Mouse (Mus musculus) cerebellum, adult 11 months (tissue): Measurements from ENCODE around the gene Adamts16.

ENCODE experiments used
- DNase-seq: peaks from one replicate; pipeline ENCODE4 v3.0.0; 2022

Gene Adamts16

DNA sequence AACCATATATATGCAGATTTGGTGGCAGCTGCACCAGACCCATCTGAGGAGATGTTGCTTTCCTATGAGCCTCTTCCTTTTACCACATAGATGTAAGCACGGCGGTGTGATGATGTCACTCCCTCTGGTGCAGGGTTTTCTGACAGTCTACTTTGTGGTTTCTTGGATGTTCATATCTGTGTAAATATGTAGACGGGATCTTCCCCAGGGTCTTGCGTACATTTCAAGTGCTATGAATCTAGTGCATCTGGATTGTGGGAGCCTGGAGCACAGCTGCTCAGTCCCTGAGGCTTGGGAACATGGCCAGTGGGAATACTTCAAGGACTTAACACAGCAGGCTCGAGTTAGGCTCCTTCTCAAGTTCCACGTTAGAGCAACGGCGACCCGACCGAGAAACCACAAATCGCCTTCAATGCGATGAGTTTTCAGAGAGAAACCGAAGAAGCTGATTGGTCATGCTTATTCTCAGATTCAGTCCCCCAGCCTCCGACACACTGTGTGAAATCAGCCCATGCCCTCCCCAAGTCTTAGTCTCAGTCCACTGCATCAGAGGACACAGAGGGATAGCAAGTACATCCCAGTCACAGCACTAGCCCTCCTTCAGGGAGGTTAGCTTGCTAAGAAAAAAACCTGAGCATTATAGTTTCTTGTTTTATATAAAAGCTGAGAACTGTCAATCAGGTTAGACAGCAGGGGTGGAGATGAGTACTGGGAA lies 95.2 kb downstream of the Adamts16 start:
- no peak for DNase-seq

DNA sequence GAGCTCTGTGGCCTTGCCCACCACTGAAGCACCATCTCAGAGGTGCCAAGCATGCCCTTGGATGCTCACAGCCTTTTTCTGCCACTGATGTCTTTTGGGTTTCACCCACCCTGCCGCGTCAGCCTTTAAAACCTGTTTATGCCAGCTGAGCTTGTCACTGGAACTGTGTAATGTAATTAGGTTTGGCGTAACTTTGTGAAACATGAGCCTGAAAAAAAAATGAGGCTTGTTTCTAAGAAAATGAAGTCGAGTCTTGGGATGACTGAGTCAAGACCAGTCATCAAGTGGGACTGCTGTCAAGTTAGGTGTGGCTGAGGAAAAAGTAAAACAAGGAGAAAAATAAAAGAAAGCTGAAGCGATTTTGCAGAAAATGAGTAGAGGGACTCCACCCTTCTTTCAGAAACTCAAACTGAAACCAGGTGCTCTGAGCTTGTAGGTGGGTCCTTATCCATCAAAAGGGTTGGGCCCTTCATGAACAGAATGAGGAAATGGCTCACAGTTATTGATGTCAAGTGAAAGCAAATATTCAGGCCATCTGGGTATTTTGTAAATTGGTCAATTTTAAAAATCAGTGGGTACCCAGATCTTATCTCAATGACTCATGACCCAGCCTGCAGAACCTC lies 97.1 kb downstream of the Adamts16 start:
- no peak for DNase-seq

DNA sequence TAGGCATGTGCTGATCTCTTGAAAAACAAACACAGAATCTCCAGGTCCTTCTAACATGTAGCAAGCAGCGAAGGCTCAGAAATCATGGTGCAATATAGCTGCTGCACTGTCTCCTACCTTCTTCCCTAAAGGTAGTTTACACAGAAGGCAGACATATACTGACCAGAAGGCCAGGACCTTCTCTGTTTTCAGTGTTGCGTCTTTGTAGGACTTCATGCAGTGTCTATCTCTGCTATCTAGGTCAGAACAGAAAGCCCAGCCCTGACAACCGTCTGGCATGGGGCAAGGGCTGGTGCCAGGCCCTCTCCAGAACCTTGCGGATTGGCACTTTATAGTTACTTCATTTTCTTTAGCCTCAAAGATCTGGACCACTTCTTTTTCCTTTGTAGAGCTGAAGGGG lies 98.9 kb downstream of the Adamts16 start:
- no peak for DNase-seq

DNA sequence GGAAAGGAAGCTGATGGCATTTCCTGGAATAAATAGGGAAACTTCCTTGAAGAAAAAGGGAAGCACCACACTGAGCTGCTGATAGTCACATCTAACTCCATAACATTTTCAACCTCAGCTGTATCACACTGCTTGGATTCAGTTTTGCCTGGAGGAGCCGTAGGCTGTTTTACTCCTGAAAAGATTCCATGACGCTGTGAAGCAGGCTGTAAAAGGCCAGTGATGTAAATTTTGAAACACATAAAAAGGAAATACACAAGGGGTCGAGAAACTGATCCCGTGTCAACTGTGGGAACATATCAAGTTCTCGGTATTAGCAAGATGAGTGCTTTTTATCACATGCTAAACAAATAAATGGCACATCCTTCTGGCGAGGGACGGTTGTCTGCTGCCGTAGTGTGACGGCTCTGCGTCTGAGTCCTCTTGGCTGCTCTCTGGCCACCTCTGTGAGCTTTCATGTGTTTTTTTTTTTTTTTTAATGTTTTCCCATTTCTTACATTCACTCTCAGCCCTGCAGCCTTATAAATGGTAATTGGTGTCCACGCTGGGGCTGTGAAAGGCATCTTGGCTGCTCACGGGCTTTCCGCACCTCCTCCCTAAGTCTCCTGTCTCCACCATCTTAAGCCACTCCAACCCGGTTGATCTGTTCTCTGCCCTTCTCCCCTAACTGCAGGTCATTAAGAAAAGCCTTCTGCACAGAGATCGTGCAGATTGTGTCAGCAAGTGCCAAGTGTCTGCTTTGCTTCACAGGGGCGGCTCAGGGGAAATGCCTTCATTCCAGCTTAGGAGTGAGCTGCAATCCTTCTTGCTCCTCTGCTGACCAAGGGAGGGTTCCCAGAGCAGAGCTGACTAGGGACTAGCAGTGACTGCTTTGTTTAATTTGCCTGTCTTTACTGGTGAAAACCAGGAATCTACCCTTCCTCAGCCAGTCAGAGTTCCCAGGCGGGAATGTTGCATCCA lies 101.0 kb downstream of the Adamts16 start:
- DNase-seq: no peak

DNA sequence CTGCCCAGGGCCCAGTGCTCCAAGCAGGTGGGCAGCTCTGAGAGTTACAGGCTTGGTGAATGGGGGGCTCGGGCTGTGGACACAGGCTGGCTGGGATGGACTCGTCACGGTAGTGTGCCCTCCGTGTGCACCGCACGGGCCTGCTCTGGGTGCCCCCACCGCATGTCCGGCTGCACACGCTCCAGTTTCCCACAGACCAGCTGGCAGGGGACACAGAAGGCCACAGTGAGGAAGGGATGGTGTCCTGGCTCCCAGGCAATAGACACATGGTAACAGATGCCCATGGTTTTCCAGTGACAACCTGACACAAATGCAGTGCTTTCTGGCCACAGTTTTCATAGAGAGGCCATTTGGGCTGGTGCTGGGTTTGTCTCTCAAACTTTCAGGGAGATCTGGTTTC lies 102.8 kb downstream of the Adamts16 start:
- no peak for DNase-seq

DNA sequence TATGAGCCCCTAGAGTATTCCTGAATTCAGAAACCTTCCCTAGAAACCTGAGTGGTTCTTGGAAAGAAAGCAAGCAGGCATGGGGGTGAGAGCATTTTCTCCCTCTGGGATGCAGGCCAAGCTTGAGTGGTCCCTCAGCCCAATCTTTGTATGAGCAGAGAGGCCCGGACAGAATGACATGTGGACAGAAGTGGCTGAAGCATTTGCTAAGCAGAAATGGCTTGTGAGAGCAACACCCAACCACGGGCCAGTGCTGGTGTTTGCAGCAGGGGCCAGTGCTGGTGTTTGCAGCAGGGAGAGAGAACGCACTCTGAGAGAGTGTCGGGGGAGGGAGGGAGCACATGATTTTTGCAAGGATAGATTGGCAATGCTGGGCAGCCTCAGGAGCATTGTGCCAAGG lies 105.2 kb downstream of the Adamts16 start:
- no peak for DNase-seq

DNA sequence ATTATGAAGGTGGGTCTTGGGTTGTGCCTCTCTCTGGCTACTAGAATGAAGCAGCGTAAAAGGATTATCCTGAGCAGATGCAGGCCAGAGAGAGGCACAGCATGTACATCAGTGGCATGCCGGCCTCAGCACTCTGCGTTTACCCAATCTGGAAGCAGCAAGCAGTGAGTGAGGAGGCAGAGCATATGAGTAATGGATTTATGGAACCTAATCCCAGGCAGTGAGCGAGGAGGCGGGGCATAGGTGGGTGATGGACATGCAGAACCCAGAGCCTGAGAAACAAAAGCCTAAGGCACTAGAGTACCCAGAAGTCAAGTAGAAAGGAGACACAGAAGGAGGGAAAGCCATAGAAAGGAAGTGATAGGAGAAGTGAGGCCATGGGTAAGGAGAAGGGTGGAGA lies 107.0 kb downstream of the Adamts16 start:
- no peak for DNase-seq

DNA sequence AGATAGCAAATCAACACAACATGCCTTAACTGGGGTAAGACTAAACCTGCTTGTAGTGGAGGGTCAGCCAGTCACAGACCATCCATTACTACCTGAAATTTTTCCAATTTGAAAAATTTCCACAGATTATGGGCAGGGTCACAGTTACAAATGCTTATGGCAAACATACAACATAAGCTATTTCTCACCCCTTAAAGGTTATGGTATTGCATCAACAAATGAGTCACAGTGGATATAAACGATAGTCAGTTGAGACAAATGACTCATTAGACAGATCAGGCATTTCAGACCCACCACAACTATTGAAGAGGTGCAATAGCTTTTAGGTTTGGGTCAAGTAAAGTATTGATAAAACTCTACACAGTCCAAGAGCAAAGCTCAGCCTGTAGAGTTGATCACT lies 107.7 kb downstream of the Adamts16 start:
- no peak for DNase-seq

DNA sequence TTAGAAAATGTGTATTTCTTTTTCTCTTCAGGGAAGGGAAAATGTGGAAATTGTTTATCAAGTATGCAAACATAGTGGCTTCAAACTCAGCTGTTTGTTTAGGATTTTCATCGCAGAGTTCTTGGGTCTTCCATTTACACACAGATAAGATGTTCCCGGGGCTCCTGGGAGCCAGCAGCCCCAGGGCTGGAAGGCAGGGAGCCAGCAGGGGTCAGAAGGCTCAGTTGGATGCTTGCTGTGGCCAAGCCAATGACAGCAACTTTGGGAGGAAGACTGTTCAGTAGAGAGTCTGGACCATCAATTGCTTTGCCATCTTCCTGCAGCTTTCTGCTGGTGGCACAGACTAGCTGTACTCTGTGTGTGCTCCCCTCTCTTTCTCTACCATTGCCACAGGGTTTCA lies 108.4 kb downstream of the Adamts16 start:
- DNase-seq: no peak

DNA sequence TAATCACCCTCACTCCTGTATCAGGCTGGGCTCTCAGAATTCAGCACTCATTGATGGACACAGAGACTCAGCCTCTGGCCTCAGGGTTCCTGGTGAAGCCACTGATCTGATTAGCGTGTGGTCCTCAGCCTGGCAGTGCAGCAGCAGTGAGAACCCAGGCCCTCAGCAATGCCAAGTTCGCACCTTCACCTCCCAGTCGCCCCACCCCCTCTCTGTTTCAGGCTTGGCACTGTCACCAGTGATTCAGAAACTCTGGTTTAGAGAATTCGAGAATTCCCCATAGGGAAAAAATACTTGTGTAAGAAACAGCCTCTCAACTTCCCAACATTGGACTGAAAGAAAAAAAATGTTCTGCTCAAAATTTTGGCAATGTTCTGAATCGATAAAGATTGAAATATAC lies 108.8 kb downstream of the Adamts16 start:
- no peak for DNase-seq

DNA sequence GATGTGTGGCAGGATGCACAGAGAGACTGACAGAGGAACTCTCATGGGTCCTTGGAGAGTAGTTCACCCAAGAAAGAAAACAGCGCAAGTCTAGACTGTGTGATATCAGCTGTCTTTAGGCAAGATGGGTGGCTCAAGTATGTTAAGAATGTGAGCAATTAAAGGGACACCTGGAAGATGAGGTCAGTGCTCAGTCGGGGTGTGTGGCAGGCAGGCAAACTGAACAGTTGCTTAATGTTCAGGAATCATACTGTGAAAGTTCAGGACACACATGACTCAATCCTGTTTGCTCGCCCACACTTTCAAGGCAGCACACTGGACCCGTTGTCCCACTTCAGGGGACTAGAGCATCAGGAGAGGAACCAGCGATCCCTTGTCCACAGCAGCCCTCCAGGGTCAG lies 110.3 kb downstream of the Adamts16 start:
- no peak for DNase-seq

DNA sequence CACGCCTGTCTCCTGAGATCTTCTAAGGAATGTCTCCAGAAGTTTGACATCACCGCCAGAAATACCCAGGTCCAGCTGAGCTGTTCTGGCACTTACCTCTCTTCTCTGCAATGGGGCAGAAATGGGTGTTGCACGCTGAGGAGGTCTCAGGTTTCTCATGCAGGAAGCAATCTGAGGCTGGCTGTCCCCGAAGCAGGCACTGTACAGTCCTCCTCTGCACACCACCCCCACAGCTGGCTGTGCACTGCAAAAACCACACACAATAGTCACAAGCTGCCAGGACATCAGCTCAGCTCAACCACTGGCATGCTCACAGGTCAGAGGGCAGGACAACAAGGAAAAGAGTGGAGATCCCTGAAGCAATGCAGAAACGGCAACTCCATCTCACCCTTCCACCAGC lies 111.6 kb downstream of the Adamts16 start:
- no peak for DNase-seq

DNA sequence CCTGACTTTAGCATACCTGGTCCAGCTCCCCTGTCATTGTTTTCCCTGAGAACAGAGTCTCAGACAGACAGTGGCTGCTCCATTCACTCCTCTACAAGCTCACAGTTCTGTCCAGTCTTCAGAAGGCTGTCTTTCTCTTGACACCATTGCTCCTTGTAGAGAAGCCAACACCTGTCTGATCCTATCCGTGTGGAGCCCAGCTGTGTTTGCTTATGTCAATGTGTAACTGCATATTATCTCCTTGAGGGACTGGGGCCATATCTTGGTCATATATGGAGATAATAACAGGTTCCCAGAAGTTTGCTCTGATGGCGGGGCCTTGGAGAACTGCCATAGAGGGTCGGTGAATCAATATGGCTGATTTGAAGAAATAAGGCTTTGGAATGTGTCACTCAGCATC lies 115.4 kb downstream of the Adamts16 start:
- no peak for DNase-seq

DNA sequence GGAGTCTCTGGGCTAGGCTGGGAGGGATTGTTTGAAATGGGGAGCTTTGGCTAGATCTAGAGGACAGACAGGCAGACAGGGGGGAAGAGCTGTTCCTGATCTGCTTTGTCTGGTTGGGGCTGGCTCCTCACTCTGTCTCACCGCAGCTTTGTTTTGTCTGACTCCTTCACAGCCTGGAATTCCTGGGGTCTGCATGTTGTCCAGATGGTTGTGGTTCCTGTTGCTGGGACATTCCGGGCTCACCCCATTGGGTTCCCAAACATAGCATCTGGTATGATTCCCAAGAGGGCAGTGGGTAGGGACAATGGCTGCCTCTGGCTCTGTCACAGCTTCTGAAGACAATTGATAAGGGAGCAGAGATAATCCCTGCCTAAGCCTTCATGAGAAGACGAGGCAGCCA lies 117.0 kb downstream of the Adamts16 start:
- no peak for DNase-seq

DNA sequence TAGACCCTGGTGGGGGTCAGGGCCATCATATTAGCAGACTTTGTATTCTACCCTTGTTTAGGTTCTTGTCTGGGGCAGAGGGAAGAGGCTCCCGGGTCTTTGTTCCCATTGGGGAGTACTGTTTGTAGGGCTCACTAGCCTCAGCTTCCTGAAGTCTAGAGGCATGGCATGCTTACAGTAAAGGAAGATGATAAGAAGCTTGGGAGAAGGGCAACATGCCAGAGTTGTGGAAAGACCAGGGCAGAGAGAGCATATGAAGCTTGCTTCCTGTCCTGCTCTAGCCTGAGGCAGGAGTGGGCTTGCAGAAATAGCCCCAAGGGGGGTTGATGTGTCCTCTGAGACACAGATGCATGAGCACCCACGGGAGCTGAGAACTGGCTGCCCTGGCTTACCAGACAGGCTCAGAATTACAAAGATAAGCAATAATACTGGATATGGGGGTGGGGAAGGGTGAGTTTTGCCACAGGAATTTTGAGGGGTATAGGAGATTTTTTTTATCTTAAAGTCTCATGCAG lies 117.4 kb downstream of the Adamts16 start:
- DNase-seq: no peak

DNA sequence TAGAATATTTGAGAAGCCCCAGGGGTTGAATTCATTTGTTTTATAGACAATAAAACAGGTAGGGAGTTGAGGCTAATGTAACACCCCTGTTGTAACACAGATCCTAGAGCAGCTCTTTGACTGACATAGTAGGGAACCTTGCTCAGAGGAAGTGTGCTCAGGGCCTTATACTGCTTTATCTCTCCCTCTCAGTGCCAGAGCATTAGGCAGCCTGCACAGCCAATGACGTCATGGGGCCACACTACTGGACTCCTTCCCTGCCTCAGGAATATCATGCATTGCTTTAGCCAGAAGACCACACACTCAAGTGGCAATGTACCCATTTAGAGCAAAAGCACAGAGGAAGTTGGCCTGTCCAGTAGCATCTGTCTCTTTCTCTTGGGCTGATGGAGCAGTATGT lies 121.6 kb downstream of the Adamts16 start:
- no peak for DNase-seq

DNA sequence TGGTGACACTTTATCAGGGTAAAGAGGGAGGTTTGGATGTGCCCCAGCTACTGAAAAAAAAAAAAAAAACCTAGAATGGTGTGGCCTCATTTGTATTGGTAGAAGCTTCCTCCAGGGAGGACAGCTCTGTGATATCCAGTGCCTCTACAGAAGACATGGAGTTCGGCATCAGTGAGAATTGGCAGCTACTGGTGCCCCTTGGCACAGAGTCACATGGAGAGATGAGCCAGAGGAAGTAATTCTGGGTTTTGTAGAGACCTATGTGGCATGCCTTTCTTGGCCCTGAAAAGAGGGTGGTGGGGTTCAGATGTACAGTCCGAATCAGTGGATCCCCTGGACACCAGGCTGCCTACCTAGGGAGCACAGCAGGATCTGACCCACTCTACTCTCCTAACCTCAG lies 122.8 kb downstream of the Adamts16 start:
- no peak for DNase-seq

DNA sequence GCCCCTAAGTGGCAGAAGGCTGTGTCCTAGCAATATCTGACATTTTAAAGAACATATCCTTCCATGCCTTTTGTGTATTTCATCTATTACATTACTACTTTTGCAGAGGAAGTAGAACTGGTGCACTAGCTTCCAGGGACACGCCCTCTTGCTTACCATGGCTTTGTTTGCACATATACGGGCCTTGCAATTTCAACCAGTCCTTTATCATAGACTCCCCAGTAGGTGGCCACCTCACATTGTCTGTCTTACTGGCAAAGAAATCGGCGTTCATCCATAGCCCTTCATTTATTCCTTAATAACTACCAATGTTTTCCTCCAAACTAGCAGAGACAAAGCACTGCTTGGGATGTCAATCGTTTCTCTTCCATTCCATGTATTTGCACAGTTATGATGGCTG lies 125.6 kb downstream of the Adamts16 start:
- DNase-seq: no peak

DNA sequence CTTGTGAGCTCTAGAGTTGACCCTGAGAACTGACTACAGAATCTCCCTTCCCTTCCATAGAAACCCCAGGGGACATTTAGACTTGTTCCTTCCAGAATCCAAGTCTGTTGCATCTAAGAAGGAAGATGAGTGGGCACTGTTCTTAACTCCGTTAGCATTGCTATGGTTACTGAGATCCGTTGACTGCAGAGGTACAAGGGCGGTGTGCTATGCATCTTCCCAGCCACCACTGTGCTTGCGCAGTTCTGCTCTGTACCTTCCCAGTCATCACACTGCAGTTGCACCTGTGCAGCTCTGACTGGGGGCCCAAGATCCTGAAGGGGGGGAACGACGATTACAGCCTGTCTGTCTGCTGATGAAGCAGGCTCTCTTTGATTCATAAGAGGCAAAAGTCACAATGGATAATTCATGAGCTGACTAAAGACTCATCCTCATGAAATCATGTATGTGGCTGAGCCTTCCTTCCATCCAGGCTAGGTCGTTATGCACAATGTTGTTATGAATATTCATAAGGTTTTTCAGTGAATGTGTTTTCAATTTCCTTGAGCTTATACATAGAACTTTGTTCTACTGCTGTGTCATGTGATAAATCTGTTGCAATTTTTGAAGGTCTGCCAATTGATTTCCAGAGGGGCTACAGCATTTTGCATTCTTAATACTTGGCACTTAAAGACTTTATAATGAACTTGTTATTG lies 127.4 kb downstream of the Adamts16 start:
- DNase-seq: no peak

DNA sequence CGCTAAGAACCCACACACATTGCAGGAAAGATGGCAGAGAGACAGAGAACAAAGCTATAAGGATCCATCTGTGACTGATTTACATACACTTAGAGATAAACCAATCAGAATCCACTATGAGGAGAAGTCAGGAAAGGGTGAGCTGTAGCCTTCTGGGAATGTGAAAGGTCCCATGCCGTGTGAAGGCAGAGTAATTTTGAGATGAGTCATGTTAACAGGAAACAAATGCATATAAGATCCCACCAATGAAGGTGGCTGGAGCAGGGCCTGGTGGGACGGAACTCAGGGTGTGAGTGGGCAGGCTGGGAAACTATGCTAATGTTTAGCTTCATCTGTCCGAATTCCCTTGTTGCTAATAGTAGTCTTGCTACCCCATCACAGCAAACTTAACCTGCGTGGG lies 128.3 kb downstream of the Adamts16 start:
- no peak for DNase-seq

DNA sequence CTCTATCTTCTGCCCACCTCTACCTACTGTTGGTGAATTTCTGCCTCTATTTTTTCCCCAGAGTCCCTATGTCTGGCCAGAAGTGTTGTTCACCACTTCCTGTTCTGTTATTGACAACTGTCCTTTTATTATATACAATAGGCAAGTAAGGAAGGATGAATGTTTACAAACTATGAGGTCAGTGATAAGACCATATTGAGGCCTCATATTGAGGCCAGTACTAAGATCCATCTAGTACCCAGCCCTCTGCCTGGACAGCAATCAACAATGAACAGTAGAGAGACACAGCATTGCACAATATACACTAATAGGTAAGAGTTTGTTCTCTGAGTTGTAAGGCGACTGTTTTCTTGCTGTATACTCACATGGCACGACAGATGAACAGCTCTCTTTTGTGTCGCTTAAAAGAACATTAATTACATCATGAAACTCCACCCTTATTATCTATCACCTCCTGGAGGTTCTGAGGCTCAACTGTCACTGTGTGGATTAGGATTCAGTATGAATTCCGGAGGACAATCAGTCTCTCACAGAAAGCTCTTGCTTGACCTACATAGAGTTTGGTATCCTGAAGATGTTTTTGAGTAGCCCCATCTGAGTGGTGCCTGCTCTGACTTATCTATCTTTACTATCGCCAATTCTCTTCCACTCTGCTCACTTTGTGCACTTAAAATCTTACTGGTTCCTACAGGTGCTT lies 134.3 kb downstream of the Adamts16 start:
- no peak for DNase-seq

DNA sequence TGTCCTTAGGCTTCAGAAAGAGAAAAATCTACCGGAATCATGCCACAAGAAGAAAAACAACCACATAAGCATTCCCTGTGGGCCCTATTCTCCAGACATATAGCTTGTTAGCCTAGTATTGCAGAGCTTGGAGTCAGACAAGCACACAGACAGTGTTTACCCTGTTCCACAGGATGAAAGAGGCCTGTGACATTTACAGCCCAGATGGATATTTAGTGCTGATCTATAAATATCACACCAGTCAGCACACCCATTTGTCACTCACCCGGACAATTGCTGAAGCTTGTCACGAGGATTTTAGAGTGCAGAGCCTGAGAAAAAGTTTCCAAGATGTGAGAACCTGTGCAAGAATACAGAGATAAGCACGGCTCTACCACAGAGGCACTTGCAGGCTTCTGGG lies 138.7 kb downstream of the Adamts16 start:
- DNase-seq: no peak
